Mouse (Mus musculus) E14TG2a.4 (cell line): ENCODE measurements around the gene Hapln2.

Experiments
- CTCF ChIP-seq: conservative IDR thresholded peaks from 2 replicates; pipeline ENCODE4 v1.5.1; 2014; ENCODE audit warnings: low read length
- NANOG ChIP-seq: IDR thresholded peaks from 2 replicates; pipeline ENCODE4 v1.6.1; 2014; ENCODE audit warnings: borderline replicate concordance, low read length, mixed read lengths
- POU5F1 ChIP-seq: IDR thresholded peaks from 2 replicates; pipeline ENCODE4 v1.6.1; 2014; ENCODE audit warnings: low read length, borderline replicate concordance

- no peak for TF ChIP-seq CTCF
- no peak for TF ChIP-seq POU5F1
- no peak for TF ChIP-seq NANOG
Observed at GRCm38 (mm10) chr3:88068386-88068785, 41.0 kb upstream of the Hapln2 start.
